Mouse (Mus musculus) embryonic fibroblast, embryonic 13.5 days (primary cell): ENCODE results near the gene Extl1. TPM values are rescaled to one million over a fixed set of nuclear protein-coding genes. Genes with fewer than 3 reads are reported as not detected.
"Not testable (repeated sequence)": the region's sequence is repeated elsewhere in the genome, so short reads cannot be mapped to it uniquely, and the experiment has no call there.

ENCODE experiments used
- H3K27ac ChIP-seq: 2 replicates; pipeline ENCODE4 v1.5.1; 2012; ENCODE audit warnings: low read length, control low read depth, inconsistent platforms; ENCODE audit not compliant: insufficient read depth
- H3K4me1 ChIP-seq: 2 replicates; pipeline ENCODE4 v1.6.1; 2011; ENCODE audit warnings: low read length; ENCODE audit not compliant: control insufficient read depth, insufficient read depth
- H3K4me3 ChIP-seq: 2 replicates; pipeline ENCODE4 v1.5.1; 2011; ENCODE audit warnings: mild to moderate bottlenecking, control low read depth, low read length; ENCODE audit not compliant: insufficient read depth
- CTCF ChIP-seq: IDR thresholded peaks from 2 replicates; pipeline ENCODE4 v1.5.1; 2011; ENCODE audit warnings: mild to moderate bottlenecking, control low read depth, low read length, moderate library complexity, borderline replicate concordance; ENCODE audit not compliant: insufficient read depth
- POLR2A ChIP-seq: IDR thresholded peaks from 2 replicates; pipeline ENCODE4 v1.6.1; 2011; ENCODE audit warnings: low read depth, mild to moderate bottlenecking, control low read depth, low read length, moderate library complexity
- polyA plus RNA-seq: library from polyadenylated mRNA; stranded (reverse); fragments of >200 nt; gene quantifications from 2 replicates; pipeline ENCODE4 v1.2.4, GENCODE M21; 2011; ENCODE audit warnings: low read depth; ENCODE audit not compliant: missing spikeins, insufficient read length

Gene Extl1
- 0.58 TPM in 2 replicates for polyA plus RNA-seq

GRCm38 (mm10) chr4:134383750-134384149 is at the start of gene Extl1:
Gene Extl1, minus strand, starts transcription at chr4:134383850.
- H3K4me1 ChIP-seq, H3K27ac ChIP-seq, H3K4me3 ChIP-seq: not testable (repeated sequence)

GRCm38 (mm10) chr4:134432686-134433360 is 49.2 kb upstream of the Extl1 start:
- no peak overlapping the region for H3K27ac ChIP-seq
- TF ChIP-seq CTCF (no peak), POLR2A (no peak)
- H3K4me3 ChIP-seq: no peak overlapping the region
- H3K4me1 ChIP-seq: no peaks in the 10 kb centered on the region

- no peak for TF ChIP-seq CTCF
- no peak for TF ChIP-seq POLR2A
- no peak overlapping the region for H3K4me3 ChIP-seq
- H3K27ac ChIP-seq: no peak overlapping the region
- H3K4me1 ChIP-seq: no peaks in the 10 kb centered on the region
These were observed 46.8 kb upstream of the Extl1 start for GRCm38 (mm10) chr4:134430381-134431004.

GRCm38 (mm10) chr4:134425088-134425487 is 41.4 kb upstream of the Extl1 start:
- Histone ChIP-seq H3K4me3 (no peak overlapping the region), H3K27ac (no peak overlapping the region), H3K4me1 (no peaks in the 10 kb centered on the region)
- TF ChIP-seq POLR2A (no peak), CTCF (no peak)

- Histone ChIP-seq H3K27ac (no peak overlapping the region), H3K4me1 (no peaks in the 10 kb centered on the region), H3K4me3 (no peak overlapping the region)
- no peak for TF ChIP-seq POLR2A
- TF ChIP-seq CTCF: no peak
These were observed 40.3 kb upstream of the Extl1 start for GRCm38 (mm10) chr4:134423949-134424348.

- TF ChIP-seq POLR2A (no peak), CTCF (no peak)
- H3K4me1 ChIP-seq: no peaks in the 10 kb centered on the region
- no peak overlapping the region for H3K4me3 ChIP-seq
- H3K27ac ChIP-seq: no peak overlapping the region
These were observed 38.3 kb upstream of the Extl1 start for GRCm38 (mm10) chr4:134421971-134422370.

GRCm38 (mm10) chr4:134417111-134417510 is 33.5 kb upstream of the Extl1 start:
- H3K4me1 ChIP-seq: no peaks in the 10 kb centered on the region
- TF ChIP-seq POLR2A (no peak), CTCF (no peak)
- no peak overlapping the region for H3K27ac ChIP-seq
- H3K4me3 ChIP-seq: no peak overlapping the region

- no peak overlapping the region for H3K27ac ChIP-seq
- no peak for TF ChIP-seq CTCF
- TF ChIP-seq POLR2A: no peak
- H3K4me3 ChIP-seq: no peak overlapping the region
- H3K4me1 ChIP-seq: no peaks in the 10 kb centered on the region
These were observed 33.0 kb upstream of the Extl1 start for GRCm38 (mm10) chr4:134416602-134417001.

- Histone ChIP-seq H3K4me1 (no peaks in the 10 kb centered on the region), H3K4me3 (no peak overlapping the region), H3K27ac (no peak overlapping the region)
- TF ChIP-seq POLR2A (no peak), CTCF (no peak)
These were observed 32.5 kb upstream of the Extl1 start for GRCm38 (mm10) chr4:134416177-134416576.

GRCm38 (mm10) chr4:134409286-134409685 is 25.6 kb upstream of the Extl1 start:
- TF ChIP-seq POLR2A (no peak), CTCF (peak; percentile 37; the same call in 1 of the 2 replicates)
- Histone ChIP-seq H3K4me3 (no peak overlapping the region), H3K4me1 (no peaks in the 10 kb centered on the region), H3K27ac (no peak overlapping the region)

GRCm38 (mm10) chr4:134403721-134404120 is 20.1 kb upstream of the Extl1 start:
- no peak overlapping the region for H3K27ac ChIP-seq
- H3K4me3 ChIP-seq: no peak overlapping the region
- H3K4me1 ChIP-seq: no peaks in the 10 kb centered on the region
- TF ChIP-seq POLR2A (no peak), CTCF (no peak)
